Mouse (Mus musculus) heart, postnatal 0 days (tissue): ENCODE measurements around the gene Gpr84.

ENCODE experiments used
- CTCF ChIP-seq: IDR thresholded peaks from 2 replicates; pipeline ENCODE4 v1.5.1; 2016; ENCODE audit warnings: antibody characterized with exemption, control low read depth, low read depth
- EP300 ChIP-seq: IDR thresholded peaks from 2 replicates; pipeline ENCODE4 v1.6.1; 2016; ENCODE audit warnings: antibody characterized with exemption, low read depth

DNA sequence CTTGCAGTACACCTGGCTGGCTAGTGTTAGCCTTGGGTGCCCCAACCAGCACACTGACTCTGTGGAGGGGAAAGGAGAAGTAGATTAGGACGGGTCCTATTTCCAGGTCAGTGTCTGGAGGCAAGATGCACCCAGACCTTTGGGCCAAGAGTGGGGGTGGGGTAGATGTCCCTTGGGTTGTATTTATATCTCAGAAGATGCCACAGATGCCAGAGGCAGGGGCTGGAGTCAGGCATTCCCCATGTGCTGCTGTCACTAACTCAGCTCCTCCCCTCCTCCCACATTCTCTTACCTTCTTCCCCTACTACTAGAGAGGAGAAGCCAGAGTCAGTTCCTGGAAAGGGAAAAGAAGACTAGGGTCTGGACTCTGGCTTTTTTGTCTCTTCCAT, 48.7 kb upstream of the Gpr84 start:
- TF ChIP-seq CTCF, result no peak
- 0 out of 2 replicates have a peak, but pooled peaks have one; percentile 42 for TF ChIP-seq EP300
